Mouse (Mus musculus): ENCODE measurements around the gene Tmem117.

The Tmem117 gene

GRCm38 (mm10) chr15:94628830-94629601, at the start of gene Tmem117:
TSS of gene Tmem117 (plus strand) at chr15:94629232.
- DNase-seq (ENCODE audit: low spot score): no peak

- DNase-seq (ENCODE audit: low spot score): no peak
These were observed 46.9 kb upstream of the Tmem117 start for GRCm38 (mm10) chr15:94582000-94582593.

GRCm38 (mm10) chr15:94583153-94583552, 45.9 kb upstream of the Tmem117 start:
- no peak for DNase-seq (ENCODE audit: low spot score)

GRCm38 (mm10) chr15:94584738-94585137, 44.3 kb upstream of the Tmem117 start:
- DNase-seq (ENCODE audit: low spot score): no peak

GRCm38 (mm10) chr15:94587826-94588715, 41.0 kb upstream of the Tmem117 start:
- DNase-seq (ENCODE audit: low spot score): peak; percentile 8

GRCm38 (mm10) chr15:94589219-94590075, 39.6 kb upstream of the Tmem117 start, which contains the start of gene Twf1:
TSS of gene Twf1 (minus strand) at chr15:94589889.
- peak; percentile 96 for DNase-seq (ENCODE audit: low spot score)

- DNase-seq (ENCODE audit: low spot score): no peak
These were observed 38.9 kb upstream of the Tmem117 start for GRCm38 (mm10) chr15:94590083-94590482.

- DNase-seq (ENCODE audit: low spot score): no peak
These were observed 37.7 kb upstream of the Tmem117 start for GRCm38 (mm10) chr15:94591356-94591755.

GRCm38 (mm10) chr15:94593586-94593985, 35.4 kb upstream of the Tmem117 start:
- no peak for DNase-seq (ENCODE audit: low spot score)

- DNase-seq (ENCODE audit: low spot score): no peak
These were observed 28.8 kb upstream of the Tmem117 start for GRCm38 (mm10) chr15:94600145-94600707.

- peak; percentile 15 for DNase-seq (ENCODE audit: low spot score)
These were observed 27.7 kb upstream of the Tmem117 start for GRCm38 (mm10) chr15:94601339-94601738.

- DNase-seq (ENCODE audit: low spot score): no peak
These were observed 26.6 kb upstream of the Tmem117 start for GRCm38 (mm10) chr15:94602441-94602840.

GRCm38 (mm10) chr15:94607768-94608167, 21.3 kb upstream of the Tmem117 start:
- no peak for DNase-seq (ENCODE audit: low spot score)

- no peak for DNase-seq (ENCODE audit: low spot score)
These were observed 13.0 kb upstream of the Tmem117 start for GRCm38 (mm10) chr15:94616036-94616435.

GRCm38 (mm10) chr15:94620909-94621308, 8.1 kb upstream of the Tmem117 start:
- DNase-seq (ENCODE audit: low spot score): no peak

GRCm38 (mm10) chr15:94628463-94628829, 586 bp upstream of the Tmem117 start:
- DNase-seq (ENCODE audit: low spot score): no peak

GRCm38 (mm10) chr15:94630553-94630952, 1.5 kb downstream of the Tmem117 start:
- DNase-seq (ENCODE audit: low spot score): no peak

GRCm38 (mm10) chr15:94634524-94634923, 5.5 kb downstream of the Tmem117 start:
- DNase-seq (ENCODE audit: low spot score): no peak

- DNase-seq (ENCODE audit: low spot score): no peak
These were observed 9.2 kb downstream of the Tmem117 start for GRCm38 (mm10) chr15:94638207-94638606.

GRCm38 (mm10) chr15:94639126-94639525, 10.1 kb downstream of the Tmem117 start:
- no peak for DNase-seq (ENCODE audit: low spot score)

- DNase-seq (ENCODE audit: low spot score): no peak
These were observed 17.0 kb downstream of the Tmem117 start for GRCm38 (mm10) chr15:94646012-94646411.

Measured in c-Kit-positive CD71-positive TER-119-positive erythroid progenitor cells, embryonic 14.5 days (primary cell).